Mouse (Mus musculus) T-helper 1 cell (primary cell): Measurements from ENCODE around the gene Kcnd2.
"Not testable (repeated sequence)": the region's sequence is repeated elsewhere in the genome, so short reads cannot be mapped to it uniquely, and the experiment has no call there.

Experiments
- in situ Hi-C: fragments of 300-600 bp; cut with MboI, MseI; formaldehyde crosslinking; loops from one replicate; pipeline ENCODE4 v1.15.1; 2025; ENCODE audit warnings: high pct_unique_total_duplicates

Kcnd2 gene

DNA sequence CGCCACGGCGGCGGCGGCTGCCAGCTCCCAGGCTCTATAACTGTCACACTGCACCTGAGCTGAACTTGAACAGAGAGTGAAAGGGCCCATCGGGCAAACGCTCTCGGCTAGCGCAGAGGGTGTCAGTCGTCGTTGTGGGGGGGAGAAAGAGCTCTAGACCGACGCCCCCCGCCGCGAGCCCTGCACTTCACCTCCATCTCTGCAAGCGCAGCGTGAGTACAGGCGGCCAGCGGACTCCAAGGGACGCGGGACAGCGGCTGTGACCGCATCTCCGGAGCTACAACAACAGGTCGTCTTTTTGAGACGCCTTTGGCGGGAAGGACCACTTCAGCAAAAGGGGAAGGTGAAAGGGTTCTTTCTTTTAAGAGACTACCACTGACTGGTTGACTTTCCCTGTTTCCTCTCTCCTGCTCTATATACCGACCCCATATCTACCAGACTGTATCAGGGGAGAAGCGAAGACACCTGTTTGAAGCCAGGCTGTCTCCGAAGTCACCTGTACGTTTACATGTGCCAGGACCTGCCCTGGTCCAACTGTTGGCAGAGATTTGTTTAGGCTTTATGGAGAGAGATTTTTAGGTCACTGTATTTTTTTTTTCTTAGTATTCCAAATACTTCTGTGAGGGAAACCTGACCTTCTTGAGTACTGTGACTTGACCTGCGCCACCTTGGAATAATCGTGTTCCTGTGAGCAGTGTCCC is at the start of gene Kcnd2:
TSS of gene Kcnd2 (plus strand) at position 13 of the 701 bp plus-strand sequence.
- in situ Hi-C loops = no loop called here

- in situ Hi-C loops = no loop called here
These were observed 48.7 kb upstream of the Kcnd2 start for GRCm38 (mm10) chr6:21166611-21167010.

DNA sequence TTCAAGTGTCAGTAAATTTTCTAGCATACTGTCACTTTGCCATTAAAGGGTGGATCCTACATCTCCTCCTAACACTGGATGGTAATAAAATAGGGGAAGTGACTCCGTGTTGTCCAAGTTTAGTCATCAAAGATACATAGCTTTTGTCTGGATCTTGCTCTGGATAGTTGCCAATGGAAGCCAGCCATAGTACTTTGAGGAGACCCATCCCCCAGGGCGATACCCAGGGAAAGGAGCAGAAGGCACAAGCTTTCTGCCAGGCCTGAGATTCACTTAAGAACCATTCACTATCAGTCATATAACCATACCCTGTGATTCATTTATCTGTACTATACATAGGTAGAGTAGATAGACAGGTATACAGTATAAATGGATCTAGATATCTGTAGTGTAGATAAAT is 20.0 kb upstream of the Kcnd2 start:
- in situ Hi-C loops = no loop called here

DNA sequence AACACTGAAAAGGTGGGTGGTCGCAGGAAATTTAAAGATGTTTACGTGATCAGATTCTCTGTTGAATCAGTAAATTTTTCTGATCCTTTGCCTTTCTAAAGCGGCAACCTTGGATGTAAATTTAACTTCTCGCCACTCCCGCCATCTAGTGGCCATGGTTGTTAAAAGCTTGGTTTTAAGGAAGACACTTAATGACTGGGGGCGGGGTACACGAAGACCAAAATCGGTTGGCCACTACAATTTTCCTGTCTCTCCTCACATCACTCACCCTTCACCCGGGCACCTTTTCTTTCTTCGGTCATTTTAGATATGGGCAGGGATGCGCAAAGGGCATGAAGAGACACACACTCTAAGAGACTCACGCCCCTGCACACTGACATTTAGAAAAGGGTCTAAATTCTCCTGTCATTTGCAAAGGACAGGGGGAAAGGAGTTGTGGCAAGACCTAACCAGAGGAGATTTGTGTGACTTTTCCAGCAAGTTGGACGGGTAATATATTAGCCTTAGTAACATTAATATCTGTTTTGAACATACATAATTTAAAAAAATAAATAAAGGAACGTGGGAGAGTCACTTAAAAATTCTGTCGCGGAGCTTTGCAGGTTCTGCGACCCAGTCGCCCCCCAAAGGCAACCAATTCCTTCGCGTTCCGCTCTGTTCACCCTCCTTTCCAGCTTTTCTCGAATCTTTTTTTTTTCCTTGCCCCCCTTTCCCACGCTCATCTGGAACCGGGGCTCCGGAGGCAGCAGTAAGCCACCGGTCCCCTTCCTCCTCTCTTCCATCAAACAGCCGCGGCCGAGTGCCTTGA is 1.2 kb upstream of the Kcnd2 start:
- in situ Hi-C loops = no loop called here

DNA sequence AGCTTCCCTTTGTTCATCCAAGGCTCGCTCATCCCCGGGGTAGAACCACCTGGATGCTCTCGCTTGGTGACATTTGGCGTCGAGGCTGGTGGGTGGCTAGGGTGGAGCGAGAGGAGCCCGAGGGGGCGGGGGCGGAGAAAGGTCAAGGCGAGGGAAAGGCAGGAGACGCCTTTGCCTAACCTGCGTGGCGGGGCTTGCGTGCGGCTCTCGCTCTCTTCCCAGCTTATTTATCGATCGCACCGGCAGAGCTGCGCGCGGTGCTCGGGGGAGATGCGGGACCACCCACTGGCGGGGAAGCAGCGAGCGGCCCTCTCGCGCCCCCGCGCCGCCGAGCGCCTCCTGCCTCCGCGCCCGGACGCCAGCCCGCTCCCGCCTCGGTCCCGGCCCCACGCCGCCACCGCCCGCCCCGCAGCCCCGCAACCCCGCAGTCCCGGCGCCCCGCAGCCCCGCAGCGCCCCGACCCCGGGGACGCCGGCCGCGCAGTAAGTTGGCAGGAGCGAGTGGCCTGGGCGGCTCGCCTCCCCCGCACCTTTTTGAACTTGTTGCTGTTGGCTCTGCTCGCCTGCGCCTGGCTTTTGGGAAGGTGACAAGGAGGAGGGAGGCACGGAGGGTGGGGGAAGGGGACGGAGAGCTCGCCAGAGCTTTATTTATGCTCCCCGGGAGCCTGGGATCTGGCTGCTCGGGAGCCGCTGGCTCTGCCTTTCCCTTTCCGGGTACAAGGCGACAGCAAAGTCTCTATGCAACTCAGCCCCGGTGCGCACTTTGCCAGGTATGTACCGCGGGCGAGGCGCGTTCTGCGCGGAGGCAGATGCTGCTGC is 421 bp upstream of the Kcnd2 start:
- in situ Hi-C loops = no loop called here

DNA sequence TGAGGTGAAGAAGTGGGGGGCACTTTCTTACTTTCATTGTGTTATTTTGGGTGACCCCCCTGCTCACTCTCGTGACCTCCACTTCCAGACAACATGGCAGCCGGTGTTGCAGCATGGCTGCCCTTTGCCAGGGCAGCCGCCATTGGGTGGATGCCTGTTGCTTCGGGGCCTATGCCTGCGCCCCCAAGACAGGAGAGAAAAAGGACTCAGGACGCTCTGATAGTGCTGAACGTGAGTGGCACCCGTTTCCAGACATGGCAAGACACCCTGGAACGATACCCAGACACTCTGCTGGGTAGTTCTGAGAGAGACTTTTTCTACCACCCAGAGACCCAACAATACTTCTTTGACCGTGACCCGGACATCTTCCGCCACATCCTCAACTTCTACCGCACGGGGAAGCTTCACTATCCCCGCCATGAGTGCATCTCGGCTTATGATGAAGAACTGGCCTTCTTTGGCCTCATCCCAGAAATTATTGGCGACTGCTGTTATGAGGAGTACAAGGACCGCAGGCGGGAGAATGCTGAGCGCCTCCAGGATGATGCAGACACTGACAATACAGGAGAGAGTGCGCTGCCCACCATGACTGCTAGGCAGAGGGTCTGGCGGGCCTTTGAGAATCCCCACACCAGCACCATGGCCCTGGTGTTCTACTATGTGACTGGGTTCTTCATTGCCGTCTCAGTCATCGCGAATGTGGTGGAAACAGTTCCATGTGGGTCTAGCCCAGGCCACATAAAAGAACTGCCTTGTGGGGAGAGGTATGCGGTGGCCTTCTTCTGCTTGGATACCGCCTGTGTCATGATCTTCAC is 1.1 kb downstream of the Kcnd2 start:
- in situ Hi-C loops = no loop called here

DNA sequence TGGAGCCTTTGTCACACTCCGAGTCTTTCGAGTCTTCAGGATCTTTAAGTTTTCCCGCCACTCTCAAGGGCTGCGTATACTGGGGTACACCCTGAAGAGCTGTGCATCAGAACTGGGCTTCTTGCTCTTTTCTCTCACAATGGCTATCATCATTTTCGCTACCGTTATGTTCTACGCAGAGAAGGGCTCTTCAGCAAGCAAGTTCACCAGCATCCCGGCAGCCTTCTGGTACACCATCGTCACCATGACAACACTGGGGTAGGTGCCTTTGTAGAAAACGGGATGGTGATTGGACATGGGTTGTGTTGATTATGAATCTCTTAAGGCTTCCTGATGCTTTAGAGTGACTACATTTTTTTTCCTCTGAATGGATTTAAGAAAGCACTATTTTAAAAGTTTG is 1.9 kb downstream of the Kcnd2 start:
- in situ Hi-C loops = no loop called here

DNA sequence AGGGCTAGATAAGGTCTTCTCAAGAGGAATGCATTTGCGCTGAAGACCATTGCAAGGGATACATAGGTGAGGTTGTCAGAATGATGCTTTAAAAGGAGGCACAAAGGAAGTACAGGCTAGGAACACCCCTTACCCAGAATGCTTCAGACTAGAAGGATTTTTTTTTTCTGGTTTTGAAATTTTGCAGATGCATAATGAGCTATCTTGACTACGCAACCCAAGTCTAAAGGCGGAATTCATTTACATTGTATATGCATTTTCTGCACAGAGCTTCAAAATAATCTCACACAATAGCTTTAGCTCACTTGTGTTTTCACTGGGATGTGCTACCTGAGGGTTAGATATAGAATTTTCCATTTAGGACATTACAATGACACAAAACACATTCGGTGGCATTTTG is 10.8 kb downstream of the Kcnd2 start:
- in situ Hi-C loops = no loop called here

GRCm38 (mm10) chr6:21259031-21259430 is 43.7 kb downstream of the Kcnd2 start:
- in situ Hi-C loops = no loop called here

GRCm38 (mm10) chr6:21267897-21268296 is 52.6 kb downstream of the Kcnd2 start:
- in situ Hi-C loops = no loop called here

- in situ Hi-C loops = no loop called here
These were observed 62.1 kb downstream of the Kcnd2 start for GRCm38 (mm10) chr6:21277343-21277933.

- in situ Hi-C loops = no loop called here
These were observed 89.6 kb downstream of the Kcnd2 start for GRCm38 (mm10) chr6:21304943-21305342.

DNA sequence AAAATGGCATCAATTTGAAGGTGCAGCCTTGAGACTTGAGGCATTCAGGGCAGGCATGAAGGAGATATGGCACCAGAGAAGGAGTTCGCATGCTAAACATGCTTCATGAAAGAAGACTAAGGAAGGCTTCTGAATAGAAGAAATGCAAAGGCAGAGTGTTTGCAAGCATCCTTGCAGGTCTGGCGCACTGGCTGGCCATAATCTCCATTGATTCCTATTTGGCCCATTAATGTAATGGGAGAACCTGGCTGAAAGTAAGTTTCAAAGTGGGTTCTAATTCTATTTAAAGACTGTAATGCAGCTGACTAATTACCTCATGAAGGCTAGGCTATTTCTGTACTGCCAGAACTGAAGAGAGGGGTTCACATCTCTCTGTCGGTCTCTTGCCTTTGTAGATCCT is 94.9 kb downstream of the Kcnd2 start:
- in situ Hi-C loops = no loop called here

DNA sequence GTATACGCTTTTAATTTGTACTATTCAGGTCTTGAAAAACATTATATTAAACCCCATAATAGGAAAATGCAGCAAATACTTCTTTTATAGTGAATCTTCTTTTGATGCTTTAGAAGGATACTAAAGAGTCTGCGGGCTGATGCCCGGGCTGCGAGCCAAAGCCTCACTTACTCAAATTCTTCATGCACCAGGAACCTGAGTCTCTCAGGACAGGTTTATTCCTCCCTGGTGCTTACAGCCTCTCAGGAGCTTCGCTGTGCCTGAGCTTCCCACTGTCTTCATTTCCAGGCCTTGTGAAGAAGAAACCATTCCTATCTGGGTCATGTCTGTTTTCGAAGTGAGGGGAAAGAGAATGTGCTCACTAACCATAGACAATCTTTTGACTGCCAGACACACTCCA is 106.1 kb downstream of the Kcnd2 start:
- in situ Hi-C loops = no loop called here

DNA sequence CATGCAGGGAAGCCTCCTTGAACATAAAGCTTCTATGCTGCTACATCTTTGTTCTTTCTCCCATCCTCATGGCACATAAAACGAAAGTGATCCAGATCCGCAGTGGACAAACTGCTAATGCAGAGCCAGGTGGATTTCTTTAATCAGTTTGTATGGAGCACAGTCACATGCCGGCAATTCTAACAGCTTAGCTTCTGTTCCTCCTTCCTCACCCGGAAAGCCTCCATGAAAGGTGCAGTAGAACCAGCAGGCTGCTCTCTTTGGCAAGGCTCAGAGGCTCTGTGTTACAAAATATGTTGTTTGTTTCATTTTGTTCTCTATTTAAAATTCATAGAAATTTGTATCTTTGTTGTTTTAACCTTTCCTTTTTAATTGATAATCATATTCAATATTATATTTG is 106.9 kb downstream of the Kcnd2 start:
- in situ Hi-C loops = no loop called here

DNA sequence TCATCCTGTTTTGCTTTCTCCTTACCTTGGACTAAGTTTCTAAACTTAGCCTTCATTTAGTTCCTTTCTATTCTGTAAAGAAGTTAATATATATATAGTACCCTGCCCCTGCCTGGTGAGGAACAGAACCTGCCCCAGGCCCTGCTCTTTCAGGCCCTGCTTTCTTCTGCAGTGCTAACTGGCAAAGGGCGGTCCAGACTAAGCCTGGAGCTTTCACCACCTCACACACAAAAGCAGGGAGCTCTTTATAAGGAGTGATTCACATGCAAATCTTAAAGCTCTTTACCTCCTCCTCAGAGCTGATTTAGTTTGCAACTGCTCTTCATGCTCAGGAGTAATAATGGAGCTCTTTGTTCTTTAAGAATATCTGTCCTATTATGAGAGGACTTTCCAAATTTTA is 109.9 kb downstream of the Kcnd2 start:
- in situ Hi-C loops = no loop called here

GRCm38 (mm10) chr6:21327081-21327737 is 111.9 kb downstream of the Kcnd2 start:
- in situ Hi-C loops = no loop called here

- in situ Hi-C loops = not testable (repeated sequence)
These were observed 170.0 kb downstream of the Kcnd2 start for GRCm38 (mm10) chr6:21385298-21385697.

GRCm38 (mm10) chr6:21391776-21392175 is 176.5 kb downstream of the Kcnd2 start:
- in situ Hi-C loops = no loop called here

GRCm38 (mm10) chr6:21413656-21414055 is 198.4 kb downstream of the Kcnd2 start:
- in situ Hi-C loops = no loop called here

DNA sequence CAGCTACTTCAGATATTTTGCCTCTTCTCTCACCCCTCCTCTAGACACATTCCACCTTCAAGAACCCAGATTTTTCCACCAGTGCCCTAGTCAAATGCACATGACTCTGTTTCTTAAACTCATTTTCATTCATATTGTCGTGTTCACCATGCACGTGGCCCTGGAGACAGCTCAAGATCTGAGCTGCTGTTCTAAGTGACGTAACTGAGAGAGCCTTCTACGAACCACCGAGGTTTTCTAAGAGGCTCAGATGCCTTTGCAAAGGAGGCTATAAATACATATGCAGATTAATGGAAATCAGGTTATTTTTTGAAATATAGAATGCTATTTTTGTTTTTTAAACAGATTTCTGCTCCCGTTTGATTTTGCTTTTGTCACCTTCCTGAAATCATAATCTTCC is 202.9 kb downstream of the Kcnd2 start:
- in situ Hi-C loops = no loop called here
